Mouse (Mus musculus): ENCODE results near the gene Gm8978.
"Not testable (repeated sequence)": the region's sequence is repeated elsewhere in the genome, so short reads cannot be mapped to it uniquely, and the experiment has no call there.

Gene Gm8978

GRCm38 (mm10) chr19:33625152-33625551, at the start of gene Gm8978:
TSS of gene Gm8978 (minus strand) at chr19:33625252.
- DNase-seq (ENCODE audit: low read depth), result not testable (repeated sequence)

- not testable (repeated sequence) for DNase-seq (ENCODE audit: low read depth)
Measured at GRCm38 (mm10) chr19:33589626-33590302, 35.3 kb downstream of the Gm8978 start.

GRCm38 (mm10) chr19:33568551-33568950, 56.5 kb downstream of the Gm8978 start:
- not testable (repeated sequence) for DNase-seq (ENCODE audit: low read depth)

Data from NIH3T3 (cell line).